Mouse (Mus musculus): ENCODE results near the gene Prcc. TPM values are rescaled to one million over a fixed set of nuclear protein-coding genes. Genes with fewer than 3 reads are reported as not detected.
A peak's percentile ranks its signal among the peaks of the same experiment; 100 is the strongest.

The Prcc gene
- total RNA-seq (2015) (24.5 and 25.6 TPM in 2 replicates), total RNA-seq (2017) (28.9 and 31.3 TPM in 2 replicates)

DNA sequence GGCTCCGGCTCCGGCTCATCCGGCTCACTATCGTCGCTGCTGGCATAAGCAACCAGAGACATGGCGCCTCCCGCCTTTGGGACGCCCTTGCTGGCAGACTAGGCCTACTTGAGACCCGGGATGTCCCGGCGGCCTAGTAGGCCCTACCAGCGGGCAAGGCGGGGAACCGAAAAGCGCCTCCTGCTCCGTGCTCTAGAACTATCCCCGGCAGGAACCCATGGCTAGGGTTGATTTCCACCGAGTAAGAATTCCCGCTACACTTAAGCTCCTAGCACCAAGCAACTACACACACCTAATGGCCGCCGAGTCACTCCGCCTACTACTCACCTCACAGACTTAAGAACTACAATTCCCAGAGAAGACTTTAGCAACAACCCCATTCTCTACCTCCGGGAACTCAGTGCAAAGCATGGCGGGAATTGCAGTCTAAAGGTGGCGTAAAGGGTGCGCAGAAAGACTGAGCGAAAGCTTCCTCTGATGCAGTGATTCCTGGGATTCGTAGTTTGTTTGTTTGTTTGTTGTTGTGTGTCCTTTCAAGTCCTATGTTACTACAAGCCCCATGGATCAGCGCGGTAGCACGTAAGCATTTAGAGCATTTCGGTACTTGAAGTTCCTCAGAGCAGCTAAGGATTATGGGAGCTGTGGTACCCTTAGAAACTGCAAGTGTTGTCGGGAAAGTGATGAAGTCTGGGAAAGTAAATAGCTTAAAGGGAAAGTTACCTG is at the start of gene Prcc:
TSS of gene Prcc (minus strand) at position 328 of the 723 bp plus-strand sequence.
- ATAC-seq (replicated peaks; ENCODE audit: poor library complexity), result peak; percentile 93

DNA sequence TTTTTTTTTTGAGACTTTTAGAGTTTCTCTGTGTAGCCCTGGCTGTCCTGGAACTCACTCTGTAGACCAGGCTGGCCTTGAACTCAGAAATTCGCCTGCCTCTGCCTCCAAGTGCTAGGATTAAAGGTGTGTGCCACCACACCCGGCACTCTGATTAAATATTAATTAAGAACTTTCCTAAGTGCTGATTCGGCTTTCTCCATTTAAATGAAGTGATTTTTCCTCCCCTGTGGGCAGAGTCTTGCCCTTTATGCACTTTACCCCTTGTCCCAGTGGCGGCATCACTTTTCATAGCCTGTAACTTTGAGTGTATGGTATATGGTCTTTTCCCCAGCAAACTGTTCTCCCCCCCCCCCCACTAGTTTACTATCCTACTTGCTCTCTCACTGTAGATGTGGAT is 49.8 kb upstream of the Prcc start:
- no peak for ATAC-seq (replicated peaks; ENCODE audit: poor library complexity)

DNA sequence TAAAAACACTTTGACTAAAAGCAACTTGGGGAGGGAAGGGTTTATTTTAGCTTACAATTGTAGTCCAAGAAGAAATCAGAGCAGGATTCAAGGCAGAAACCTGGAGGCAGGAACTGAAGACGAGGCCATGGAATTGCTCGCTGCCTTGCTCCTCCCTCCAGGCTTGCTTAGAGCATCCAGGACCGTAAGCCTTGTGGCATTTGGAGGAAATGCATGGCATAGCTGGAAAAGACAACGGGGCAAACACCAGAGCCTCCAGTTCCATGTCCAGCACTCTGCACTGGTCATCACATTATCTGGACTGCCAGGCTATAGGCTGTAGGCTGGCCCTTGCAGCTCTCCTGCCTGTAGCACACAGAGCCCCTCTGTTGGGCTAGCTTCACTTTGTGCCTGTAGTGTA is 49.1 kb upstream of the Prcc start:
- ATAC-seq (replicated peaks; ENCODE audit: poor library complexity), result no peak

DNA sequence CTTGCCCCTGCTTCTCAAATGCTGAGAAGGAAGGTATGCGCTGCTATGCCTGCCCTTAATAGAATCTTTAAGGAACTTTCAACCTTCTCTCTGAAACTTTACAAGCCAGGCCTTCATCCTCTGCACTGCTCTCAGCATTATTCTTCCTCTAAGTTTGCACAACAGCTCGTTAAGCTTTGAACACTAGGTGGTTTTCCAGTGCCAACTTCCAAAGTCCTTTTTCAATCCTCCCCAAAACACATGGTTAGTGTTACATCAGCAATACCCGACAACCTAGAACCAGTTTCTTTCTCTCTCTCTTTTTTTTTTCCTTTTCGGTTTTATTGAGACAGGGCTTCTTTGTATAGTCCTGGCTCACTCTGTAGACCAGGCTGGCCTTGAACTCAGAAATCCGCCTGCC is 48.6 kb upstream of the Prcc start:
- ATAC-seq (replicated peaks; ENCODE audit: poor library complexity), result no peak

DNA sequence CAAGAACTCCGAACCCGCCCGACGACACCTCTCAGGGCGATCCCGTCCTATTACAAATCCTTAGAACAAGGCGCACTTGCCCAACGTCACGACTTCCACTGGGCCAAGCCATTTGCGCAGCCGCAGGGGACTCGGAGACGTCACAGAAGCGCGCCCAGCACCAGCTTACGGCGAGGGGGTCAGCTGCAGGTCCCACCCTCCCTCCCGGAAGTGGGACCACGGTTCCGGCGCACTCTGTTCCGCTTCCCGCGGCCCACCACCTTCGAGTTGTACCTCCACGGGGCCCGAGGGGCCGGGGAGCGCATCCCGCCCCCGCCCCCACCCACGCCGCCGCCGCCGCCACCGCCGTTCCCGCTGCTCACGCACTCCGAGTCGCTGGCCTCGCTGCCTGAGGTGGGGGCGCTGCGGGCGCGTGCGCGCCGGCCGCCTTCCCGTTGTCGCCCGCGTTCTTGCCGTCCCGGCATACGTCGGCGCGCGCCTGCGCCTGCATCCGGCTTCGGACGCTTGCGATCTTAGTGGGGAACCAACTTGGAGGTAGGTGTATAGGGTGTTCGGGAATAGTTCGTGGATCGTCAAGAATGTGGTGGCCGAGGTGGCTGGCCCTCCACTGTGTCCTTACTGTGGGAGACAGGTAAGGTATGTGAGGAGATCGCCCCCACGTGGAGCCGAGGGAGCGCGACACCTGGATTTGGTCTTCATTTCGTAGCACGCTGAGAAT is 44.8 kb upstream of the Prcc start, which contains the start of the genes Isg20l2 and Rrnad1:
TSS of gene Isg20l2 (plus strand) at position 237 of the 718 bp plus-strand sequence.
TSS of gene Rrnad1 (minus strand) at position 640 of the 718 bp plus-strand sequence.
- ATAC-seq (replicated peaks; ENCODE audit: poor library complexity), result peak; percentile 94

DNA sequence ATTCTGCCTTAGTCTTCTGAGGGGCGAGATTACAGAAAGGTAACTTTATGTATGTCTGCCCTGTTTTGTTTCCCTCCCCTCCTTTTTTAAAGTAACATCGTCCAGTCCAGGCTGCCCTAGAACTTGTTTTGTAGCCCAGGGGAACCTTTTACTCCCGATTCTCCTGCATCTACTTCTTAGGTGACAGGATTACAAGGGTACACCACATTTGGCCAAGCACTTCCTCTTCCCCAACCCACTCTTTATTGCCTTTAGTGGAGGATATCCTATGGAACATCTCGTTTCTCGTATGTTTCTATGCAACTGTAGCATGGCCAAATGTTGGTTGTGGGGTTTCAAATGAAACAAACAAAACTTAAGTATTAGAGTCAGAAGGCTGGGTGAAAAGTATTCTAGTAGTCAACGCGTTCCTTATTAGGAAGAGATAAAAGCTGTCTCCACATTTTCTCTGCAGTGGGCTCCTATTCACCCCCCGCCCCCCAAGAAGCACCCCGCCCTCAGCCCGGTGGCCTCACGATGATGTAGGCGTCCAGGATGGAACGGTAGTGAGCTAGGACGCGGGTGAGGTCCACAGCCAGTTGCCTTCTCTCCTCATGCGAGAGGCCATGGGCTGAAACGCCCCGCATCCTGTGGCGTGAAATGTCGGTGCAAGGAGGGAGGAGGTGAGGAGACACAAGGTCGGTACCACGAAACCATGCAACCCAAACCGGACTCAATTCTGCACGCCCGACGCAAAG is 44.1 kb upstream of the Prcc start:
- peak; percentile 38 for ATAC-seq (replicated peaks; ENCODE audit: poor library complexity)

DNA sequence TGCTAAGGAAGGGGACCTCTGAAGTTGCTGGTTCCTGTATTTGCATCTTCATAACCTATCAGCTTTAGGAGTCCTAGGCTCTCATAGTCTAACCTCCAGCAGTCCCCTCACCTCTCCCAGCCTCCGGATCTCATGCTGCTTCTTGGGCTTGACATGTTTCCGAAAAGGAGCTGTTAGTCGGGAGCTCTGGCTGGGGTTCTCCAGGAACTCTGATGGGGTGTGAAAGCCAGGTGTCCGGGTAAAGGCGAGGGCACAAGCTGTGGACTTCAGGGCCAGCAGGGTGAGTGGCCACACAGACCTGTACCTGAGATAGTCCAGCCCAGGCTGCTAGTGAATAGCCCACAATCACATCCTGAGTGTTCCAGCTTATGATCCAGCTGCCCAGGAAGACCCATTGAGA is 42.0 kb upstream of the Prcc start:
- no peak for ATAC-seq (replicated peaks; ENCODE audit: poor library complexity)

DNA sequence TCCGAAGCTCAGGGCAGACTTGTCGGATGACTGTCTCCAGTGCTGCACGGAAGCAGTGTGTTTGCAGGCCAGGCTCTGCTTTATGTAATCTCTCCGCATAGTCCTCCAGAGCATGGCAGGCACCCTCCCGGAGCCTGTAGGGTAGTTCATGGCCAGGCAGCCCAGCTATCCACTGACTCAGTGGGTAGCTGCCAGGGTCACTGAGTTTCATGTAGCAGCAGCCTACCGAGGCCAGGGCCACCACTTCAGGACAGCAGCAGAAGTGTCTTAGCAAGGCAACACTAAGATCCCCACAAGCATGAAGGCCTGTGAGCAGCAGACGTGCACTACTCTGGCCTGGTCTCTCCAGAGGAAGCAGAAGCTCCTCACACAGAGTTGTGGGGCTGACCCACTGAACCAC is 39.6 kb upstream of the Prcc start:
- ATAC-seq (replicated peaks; ENCODE audit: poor library complexity), result no peak

DNA sequence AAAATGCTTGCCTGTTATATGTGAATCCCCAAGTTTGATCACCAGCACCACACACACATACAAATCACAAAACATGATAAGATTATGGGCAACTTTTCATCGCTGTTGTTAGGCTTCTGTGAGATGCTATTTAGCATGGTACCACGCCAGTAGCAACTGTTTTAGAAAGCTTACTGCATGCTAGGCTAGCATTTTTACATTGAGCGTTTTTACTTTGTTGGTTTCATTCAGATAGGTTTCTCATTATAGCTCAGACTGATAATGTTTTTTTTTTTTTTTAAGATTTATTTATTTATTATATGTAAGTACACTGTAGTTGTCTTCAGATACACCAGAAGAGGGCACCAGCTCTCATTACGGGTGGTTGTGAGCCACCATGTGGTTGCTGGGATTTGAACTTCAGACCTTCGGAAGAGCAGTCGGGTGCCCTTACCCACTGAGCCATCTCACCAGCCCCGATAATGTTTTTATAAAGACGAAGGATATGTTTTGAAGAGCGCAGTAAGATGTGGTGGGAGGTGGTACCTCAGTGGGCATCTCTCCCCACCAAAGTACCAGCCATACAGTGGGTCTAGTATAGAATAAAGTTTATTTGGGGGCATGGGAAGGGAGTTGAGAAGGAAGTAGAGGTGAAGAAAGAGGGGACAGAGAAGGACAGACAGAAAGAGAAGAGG is 35.0 kb upstream of the Prcc start:
- no peak for ATAC-seq (replicated peaks; ENCODE audit: poor library complexity)

DNA sequence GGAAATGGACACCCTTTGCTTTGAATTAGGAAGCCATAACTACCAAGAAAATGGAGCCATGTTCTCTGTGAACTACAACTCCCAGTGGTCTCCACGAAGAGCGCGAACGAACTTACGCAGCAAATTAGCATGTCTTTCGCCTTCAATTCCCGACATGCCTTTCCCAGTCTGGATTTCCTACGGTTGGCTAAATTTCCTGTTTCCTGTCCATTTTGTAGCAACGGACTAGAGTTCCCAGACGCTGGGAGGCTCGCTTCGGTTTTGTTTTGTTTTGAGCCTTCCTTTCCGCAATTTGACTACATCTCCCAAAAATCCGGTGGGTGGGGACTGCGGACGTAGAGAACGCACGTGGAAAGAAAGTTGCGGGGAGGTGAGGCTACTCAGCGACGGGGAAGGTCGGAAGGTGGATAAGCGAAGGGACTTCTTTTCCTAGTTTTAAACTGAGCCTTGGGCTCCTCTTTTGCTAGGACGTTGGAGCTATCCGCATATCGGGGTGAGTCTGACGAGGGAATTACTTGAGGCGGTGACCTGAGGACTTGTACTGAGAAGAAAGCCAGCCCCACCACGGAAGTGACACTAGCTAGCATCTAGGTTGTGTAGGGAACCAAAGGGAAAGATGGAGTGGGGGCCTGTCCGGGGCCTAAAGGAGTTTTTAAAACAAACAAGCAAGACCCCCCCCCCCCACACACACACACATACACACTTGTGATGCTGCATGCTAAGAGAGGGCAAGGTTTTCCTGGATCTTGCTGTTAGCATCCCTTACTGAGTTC is 34.1 kb upstream of the Prcc start, which contains the start of gene Mrpl24:
TSS of gene Mrpl24 (plus strand) at position 171 of the 773 bp plus-strand sequence.
- ATAC-seq (replicated peaks; ENCODE audit: poor library complexity), result peak; percentile 80

DNA sequence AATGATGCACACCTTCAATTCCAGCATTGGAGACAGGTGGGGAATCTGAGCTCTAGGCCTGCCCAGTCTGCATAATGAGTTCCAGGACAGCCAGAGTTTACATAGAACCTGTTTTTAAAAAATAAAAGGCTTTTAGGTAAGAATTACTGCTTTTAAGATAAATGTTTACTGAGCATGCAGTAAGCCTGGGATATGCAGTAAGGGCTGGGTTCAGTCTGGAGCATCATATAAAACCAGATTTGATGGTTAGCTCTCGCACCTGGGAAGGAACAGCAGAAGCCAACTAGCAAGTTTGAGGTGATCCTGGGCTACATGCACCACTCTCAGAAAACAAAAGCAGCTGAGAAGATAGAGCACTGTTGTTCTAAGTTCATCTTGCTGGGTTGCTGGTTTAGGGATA is 33.1 kb upstream of the Prcc start:
- ATAC-seq (replicated peaks; ENCODE audit: poor library complexity), result no peak

DNA sequence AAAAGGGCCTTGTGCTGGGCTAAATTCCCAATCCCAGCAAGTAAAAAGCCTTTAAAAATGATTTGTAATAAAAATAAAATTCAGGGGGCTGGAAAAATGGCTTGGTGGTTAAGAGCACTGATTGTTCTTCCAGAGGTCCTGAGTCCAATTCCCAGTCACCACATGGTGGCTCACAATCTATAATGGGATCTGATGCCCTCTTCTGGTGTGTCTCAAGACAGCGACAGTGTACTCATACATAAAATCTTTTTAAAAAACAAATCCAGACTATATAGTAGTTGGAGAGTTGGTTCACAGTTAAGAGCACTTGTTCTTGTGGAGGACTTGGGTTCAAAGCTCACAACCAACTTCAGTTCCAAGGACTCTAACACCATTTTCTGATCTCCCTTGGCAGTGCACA is 31.6 kb upstream of the Prcc start:
- ATAC-seq (replicated peaks; ENCODE audit: poor library complexity), result no peak

DNA sequence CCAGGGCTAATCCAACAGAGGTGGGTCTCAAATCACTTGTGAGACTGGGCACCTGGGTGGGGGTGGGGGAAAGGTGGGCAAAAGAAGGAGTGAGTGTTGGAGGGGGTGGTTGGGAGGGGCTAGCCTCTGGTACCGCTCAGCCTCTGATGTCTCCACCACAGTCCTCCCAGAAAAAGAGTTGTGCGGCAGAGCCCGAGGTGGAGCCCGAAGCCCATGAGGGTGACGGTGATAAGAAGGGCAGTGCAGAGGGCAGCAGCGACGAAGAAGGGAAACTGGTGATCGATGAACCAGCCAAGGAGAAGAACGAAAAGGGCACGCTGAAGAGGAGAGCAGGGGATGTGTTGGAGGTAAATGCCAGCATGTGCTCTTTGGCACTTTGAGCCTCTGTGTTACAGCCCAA is 28.5 kb upstream of the Prcc start:
- no peak for ATAC-seq (replicated peaks; ENCODE audit: poor library complexity)

DNA sequence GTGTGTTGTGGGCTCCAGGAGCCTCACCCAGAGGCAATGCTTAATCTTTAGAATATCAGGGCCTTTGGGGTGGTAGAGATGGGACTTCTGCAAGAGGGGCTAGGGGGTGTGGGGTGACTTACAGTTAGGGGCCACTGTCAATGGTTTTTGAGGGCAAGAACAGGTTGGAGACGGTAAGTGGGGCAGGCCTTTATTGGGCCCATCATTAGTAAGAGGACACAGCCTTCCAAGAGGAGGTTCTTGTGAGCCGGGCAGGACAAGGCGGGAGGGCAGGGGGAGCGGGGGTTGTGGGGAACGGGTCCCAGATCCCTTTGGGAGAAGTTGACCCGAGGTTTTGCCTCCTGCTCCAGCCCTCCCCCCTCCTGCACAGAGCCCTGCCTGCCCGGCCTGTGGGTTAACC is 28.1 kb upstream of the Prcc start:
- no peak for ATAC-seq (replicated peaks; ENCODE audit: poor library complexity)

DNA sequence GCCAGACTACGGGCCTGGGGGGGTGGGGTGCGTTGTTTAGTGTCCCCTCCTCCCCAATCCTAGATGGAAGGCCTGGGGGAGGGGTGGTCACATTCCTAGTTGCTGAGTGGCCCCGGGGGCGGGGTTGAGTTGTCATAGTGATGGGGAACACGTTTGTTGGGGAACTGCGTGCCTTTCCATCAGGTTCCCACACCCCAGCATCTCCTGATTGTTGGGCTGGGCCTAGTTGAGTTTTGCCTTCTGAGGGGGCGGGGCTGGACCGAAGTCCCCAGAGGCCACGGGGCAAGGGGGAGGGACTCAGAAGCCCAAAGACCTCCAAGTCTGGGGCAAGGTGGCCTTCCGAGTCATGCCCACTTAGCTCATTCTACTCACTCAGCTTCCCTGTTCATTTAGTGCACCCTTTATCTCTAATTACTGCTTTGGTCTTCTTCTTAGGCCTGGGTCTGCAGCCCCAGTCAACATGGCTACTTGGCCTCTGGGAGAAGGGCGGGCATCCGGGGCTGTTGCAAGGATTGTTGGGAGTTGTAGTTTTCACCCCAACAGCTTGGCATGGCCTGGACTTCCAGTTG is 25.2 kb upstream of the Prcc start:
- ATAC-seq (replicated peaks; ENCODE audit: poor library complexity), result no peak

DNA sequence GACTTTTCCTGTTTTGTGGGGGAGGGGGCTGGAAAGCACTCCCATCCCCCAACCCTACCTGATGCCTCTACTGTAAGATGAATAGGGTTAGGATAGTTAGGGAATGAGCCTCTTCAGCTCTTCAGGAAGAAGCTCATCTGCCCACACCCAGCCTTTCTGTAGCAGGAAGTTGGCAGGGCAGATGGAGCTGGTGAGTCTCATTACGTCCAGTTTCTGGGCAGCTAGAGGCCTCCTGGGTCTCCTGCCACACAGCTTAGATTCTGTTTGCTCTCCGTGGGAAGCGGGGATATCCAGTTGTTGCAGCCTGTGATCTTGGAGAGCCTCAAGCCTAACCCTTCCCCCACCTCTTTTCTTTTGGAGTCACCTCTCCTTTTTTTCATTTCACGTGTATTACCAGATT is 24.5 kb upstream of the Prcc start:
- no peak for ATAC-seq (replicated peaks; ENCODE audit: poor library complexity)

DNA sequence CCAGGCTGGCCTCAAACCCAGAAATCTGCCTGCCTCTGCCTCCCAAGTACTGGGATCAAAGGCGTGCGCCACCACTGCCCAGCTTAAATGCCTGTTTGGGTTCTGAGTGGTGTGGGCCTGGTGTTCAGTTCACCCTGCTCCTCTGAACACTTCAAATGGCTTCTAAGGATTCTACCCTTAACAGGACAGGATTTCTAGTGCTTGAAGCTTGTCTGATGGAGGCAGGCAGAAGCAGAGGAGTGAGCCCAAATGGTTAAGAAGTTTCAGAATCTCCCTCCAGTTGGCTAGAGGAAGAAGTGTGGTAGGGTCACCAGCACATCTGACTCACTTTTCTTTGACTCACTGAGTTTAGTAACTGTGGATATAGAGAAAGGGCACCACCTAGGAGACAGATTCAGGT is 24.0 kb upstream of the Prcc start:
- no peak for ATAC-seq (replicated peaks; ENCODE audit: poor library complexity)

DNA sequence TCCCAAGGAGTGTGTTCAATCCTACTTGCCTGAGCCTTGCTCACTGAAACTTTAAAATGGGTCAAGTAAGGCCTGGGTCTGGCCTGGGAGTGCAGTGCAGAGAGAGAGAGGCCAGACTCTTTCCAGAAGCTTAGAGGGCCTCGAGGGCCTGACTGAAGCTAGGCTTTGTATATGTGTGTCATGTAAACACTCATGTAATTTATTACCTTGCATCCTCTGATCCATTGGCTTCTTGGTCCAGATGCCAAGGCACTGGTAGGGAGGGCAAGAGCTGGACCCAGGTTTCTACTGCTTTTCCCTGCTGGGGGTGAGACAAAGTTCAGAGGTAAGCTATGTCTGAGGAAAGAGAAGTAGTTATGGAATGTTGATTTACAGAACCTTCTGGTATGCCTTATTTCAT is 22.5 kb upstream of the Prcc start:
- ATAC-seq (replicated peaks; ENCODE audit: poor library complexity), result no peak

DNA sequence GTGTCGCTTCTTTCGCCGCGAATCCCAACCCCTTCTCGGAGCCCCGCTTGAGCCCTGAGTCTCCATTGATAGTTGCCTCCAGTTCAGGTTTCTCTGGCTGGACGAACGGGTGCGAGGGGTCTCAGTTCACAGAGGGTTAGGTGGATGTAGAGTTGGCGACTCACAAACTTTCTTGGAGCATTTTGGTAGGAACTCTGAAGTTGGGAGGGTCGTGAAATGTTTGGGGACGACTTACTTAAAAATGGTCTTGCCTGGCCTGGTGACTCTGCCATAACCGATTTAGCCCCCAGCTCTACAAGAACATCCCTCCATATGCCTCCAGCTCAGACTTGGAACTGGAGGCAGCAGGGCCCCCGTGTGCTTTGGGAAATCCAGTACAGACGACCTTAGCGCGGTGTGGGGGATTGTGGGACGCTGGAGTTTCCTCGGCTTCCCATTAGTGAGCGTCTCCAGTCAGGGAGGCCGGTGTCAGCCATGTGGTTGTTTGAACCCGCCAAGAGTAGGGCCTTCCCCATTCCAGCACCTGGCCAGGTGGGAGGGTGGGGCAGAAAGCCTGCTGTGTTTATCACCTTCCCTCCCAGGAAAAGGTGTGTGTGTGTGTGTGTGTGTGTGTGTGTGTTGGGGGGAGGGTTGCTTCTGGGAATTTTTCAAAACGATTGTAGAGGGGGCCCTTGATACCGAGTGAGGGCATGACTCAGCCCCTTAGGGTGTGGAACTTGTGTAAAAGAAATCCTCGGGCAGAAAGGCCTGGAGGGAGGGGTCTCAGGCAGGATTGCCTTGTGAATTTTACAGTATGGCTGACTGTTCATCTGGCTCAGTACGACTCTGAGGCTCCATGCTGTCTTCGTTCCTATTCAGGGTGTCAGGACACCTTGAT is 21.8 kb upstream of the Prcc start:
- no peak for ATAC-seq (replicated peaks; ENCODE audit: poor library complexity)

All from megakaryocyte progenitor cell, adult 5-6 weeks (primary cell).